Mouse (Mus musculus) CD8-positive naive resting alpha-beta T cell, adult 2 months (primary cell): ENCODE data around the gene Csf2rb.

ENCODE experiments used
- DNase-seq, 2 experiments: peaks; one replicate each; pipeline ENCODE4 v3.0.0; 2022; ENCODE audit warnings: low read depth in 2 of 2, low spot score in 2 of 2

Gene Csf2rb

GRCm38 (mm10) chr15:78374204-78374603 is 48.7 kb downstream of the Csf2rb start:
- no peak for DNase-seq

GRCm38 (mm10) chr15:78377859-78378258 is 52.3 kb downstream of the Csf2rb start:
- DNase-seq: no peak

- DNase-seq: no peak
These were observed 53.0 kb downstream of the Csf2rb start for GRCm38 (mm10) chr15:78378556-78378955.

- DNase-seq: no peak
These were observed 54.7 kb downstream of the Csf2rb start for GRCm38 (mm10) chr15:78380208-78380607.

- no peak for DNase-seq
These were observed 55.2 kb downstream of the Csf2rb start for GRCm38 (mm10) chr15:78380741-78381140.

GRCm38 (mm10) chr15:78382115-78382514 is 56.6 kb downstream of the Csf2rb start:
- no peak for DNase-seq

- DNase-seq: no peak
These were observed 58.1 kb downstream of the Csf2rb start for GRCm38 (mm10) chr15:78383450-78384219.

- no peak for DNase-seq
These were observed 58.9 kb downstream of the Csf2rb start for GRCm38 (mm10) chr15:78384220-78385116.

- no peak for DNase-seq
These were observed 60.0 kb downstream of the Csf2rb start for GRCm38 (mm10) chr15:78385564-78385963.

GRCm38 (mm10) chr15:78390855-78391254 is 65.3 kb downstream of the Csf2rb start:
- DNase-seq: no peak

- no peak for DNase-seq
These were observed 70.0 kb downstream of the Csf2rb start, which contains the start of gene Tex33 for GRCm38 (mm10) chr15:78395478-78395962. Gene Tex33, minus strand, starts transcription at chr15:78395912.

GRCm38 (mm10) chr15:78401345-78401744 is 75.8 kb downstream of the Csf2rb start:
- DNase-seq: no peak

- DNase-seq: no peak
These were observed 76.4 kb downstream of the Csf2rb start for GRCm38 (mm10) chr15:78401921-78402320.

- DNase-seq: no peak
These were observed 76.9 kb downstream of the Csf2rb start for GRCm38 (mm10) chr15:78402423-78402822.

- DNase-seq: no peak
These were observed 77.8 kb downstream of the Csf2rb start for GRCm38 (mm10) chr15:78403301-78403741.
